ENCODE assay signal across 15 mouse cellular contexts in genomic region chr1:78337726-78338125, GRCm38 (mm10). TPM values are rescaled to one million over a fixed set of nuclear protein-coding genes. Genes with fewer than 3 reads are reported as not detected.
A peak's percentile ranks its signal among the peaks of the same experiment; 100 is the strongest.
DNase-seq lines count a peak whose midpoint lies in the region; ATAC-seq and TF ChIP-seq lines count a peak whose summit lies in the region.
"Had no signal": no experiment of that assay in that cellular context is flagged by ENCODE, and none has a peak within 500 bp of the region (broad histone marks: within the 10 kb centered on the region; RNA-seq: fewer than 3 reads in every experiment).

No protein-coding gene starts in this region.

- H3K9ac ChIP-seq in kidney, embryonic 14.5 days (ENCODE audit: low read depth, low read length), result no peak overlapping the region
- H3K9ac ChIP-seq in lung, postnatal 0 days (replicated peaks; ENCODE audit: low read depth), result no peak overlapping the region
- H3K9ac ChIP-seq: heart, embryonic 15.5 days; liver, embryonic 15.5 days had no signal

- peak; percentile 85 for DNase-seq in heart, adult 11 months
- no peak for DNase-seq in heart, postnatal 14 days
- no peak for DNase-seq in kidney, postnatal 36 days
- DNase-seq in lung, postnatal 0 days (ENCODE audit: low spot score), result peak; percentile 65
- no peak for DNase-seq in lung, postnatal 10 days
- DNase-seq: adrenal gland, adult 2 months; spleen, adult 18-20 months; thymus, postnatal 14 days had no signal

- ATAC-seq in kidney, embryonic 14.5 days (ENCODE audit: low FRiP score, low TSS enrichment), result no peak
- peak; percentile 14 for ATAC-seq in lung, postnatal 0 days
- no peak for ATAC-seq in megakaryocyte progenitor cell, adult 5-6 weeks (replicated peaks; ENCODE audit: poor library complexity)

- H3K4me2 ChIP-seq in kidney, embryonic 14.5 days (replicated peaks; ENCODE audit: low read depth, low read length), result peak overlapping the region; percentile 25
- no peak overlapping the region for H3K4me2 ChIP-seq in lung, postnatal 0 days (replicated peaks; ENCODE audit: low read depth, low read length)
- H3K4me2 ChIP-seq: heart, embryonic 15.5 days; liver, embryonic 15.5 days had no signal

- intact Hi-C loops in heart, postnatal 14 days (cut with DNase I), result no loop called here

- H3K36me3 ChIP-seq in kidney, embryonic 14.5 days (ENCODE audit: control insufficient read depth, insufficient read depth, low read length), result no peaks in the 10 kb centered on the region
- H3K36me3 ChIP-seq in lung, postnatal 0 days (ENCODE audit: insufficient read depth, low read length), result no peaks in the 10 kb centered on the region
- H3K36me3 ChIP-seq: heart, embryonic 15.5 days; liver, embryonic 15.5 days had no signal

- H3K9me3 ChIP-seq in kidney, embryonic 14.5 days (ENCODE audit: control insufficient read depth, low read length), result no peaks in the 10 kb centered on the region
- no peaks in the 10 kb centered on the region for H3K9me3 ChIP-seq in lung, postnatal 0 days (ENCODE audit: low read length)
- H3K9me3 ChIP-seq: heart, embryonic 15.5 days; liver, embryonic 15.5 days had no signal

- no peak for TF ChIP-seq EP300 in lung, postnatal 0 days (IDR thresholded peaks at IDR 0.05)

- H3K27ac ChIP-seq in kidney, embryonic 14.5 days (ENCODE audit: low read depth, low read length), result no peak overlapping the region
- peak overlapping the region; percentile 38; the same call in 1 of the 2 replicates for H3K27ac ChIP-seq in lung, postnatal 0 days (ENCODE audit: low read length)
- H3K27ac ChIP-seq: heart, embryonic 15.5 days; liver, embryonic 15.5 days had no signal

- 28% methylated on average over 7 of the region's 7 CpGs for WGBS in kidney, embryonic 14.5 days
- 53% methylated on average over 7 of the region's 7 CpGs for WGBS in lung, postnatal 0 days

- H3K4me3 ChIP-seq in kidney, embryonic 14.5 days (ENCODE audit: low read length), result no peak overlapping the region
- H3K4me3 ChIP-seq in lung, postnatal 0 days (ENCODE audit: low read depth, low read length), result no peak overlapping the region
- H3K4me3 ChIP-seq: erythroblast, embryonic 14.5 days; heart, embryonic 15.5 days; liver, embryonic 15.5 days had no signal

- H3K4me1 ChIP-seq in kidney, embryonic 14.5 days (ENCODE audit: control insufficient read depth, insufficient read depth, low read length), result peaks cover 30% of the 10 kb centered on the region
- no peaks in the 10 kb centered on the region for H3K4me1 ChIP-seq in lung, postnatal 0 days (ENCODE audit: insufficient read depth, low read depth, low read length)
- H3K4me1 ChIP-seq: liver, embryonic 15.5 days had no signal

- no peaks in the 10 kb centered on the region for H3K27me3 ChIP-seq in kidney, embryonic 14.5 days (ENCODE audit: control insufficient read depth, insufficient read depth, low read length)
- H3K27me3 ChIP-seq in lung, postnatal 0 days (replicated peaks; ENCODE audit: insufficient read depth, low read length), result no peaks in the 10 kb centered on the region
- H3K27me3 ChIP-seq: heart, embryonic 15.5 days; liver, embryonic 15.5 days had no signal

- TF ChIP-seq CTCF in lung, postnatal 0 days (IDR thresholded peaks at IDR 0.05), result no peak

RNA-seq across cellular contexts. Expression of gene Sgpp2, which starts 27.6 kb away (rescaled TPM):
- under 1 TPM in 1 of 2 experiments, not detected in 1; 0.05 TPM for total RNA-seq in heart, postnatal 14 days (2021)
- polyA plus RNA-seq in kidney, embryonic 14.5 days (2014; fragmentation: Nextera tagmentation; extraction: Ambion mirVana), result 16.4 and 28.1 TPM in 2 replicates
- 10.9 and 14.0 TPM in 2 replicates for polyA plus RNA-seq in lung, postnatal 0 days (2015; fragmentation: Nextera tagmentation; extraction: Ambion mirVana)
- total RNA-seq in megakaryocyte progenitor cell, adult 5-6 weeks (2015), result not detected in 2 replicates
- total RNA-seq in megakaryocyte progenitor cell, adult 5-6 weeks (2017), result not detected in 2 replicates
- total RNA-seq: granulocyte monocyte progenitor cell, adult 5-6 weeks; megakaryocyte, adult 5-6 weeks had no signal
- polyA plus RNA-seq: erythroblast, embryonic 14.5 days had no signal

Comparison
In these comparisons a context has a peak if more than half of its experiments do, and no peak if none do; other contexts are left out.
1. DNase-seq: peak in heart, adult 11 months (single experiment) and lung, postnatal 0 days (single experiment); none in heart, postnatal 14 days (0 of 2), kidney, postnatal 36 days (0 of 2) and lung, postnatal 10 days (single experiment).